Mouse (Mus musculus) hindbrain, postnatal 0 days (tissue): ENCODE measurements around the gene Olfr1392. TPM values are rescaled to one million over a fixed set of nuclear protein-coding genes. Genes with fewer than 3 reads are reported as not detected.
"Not testable (repeated sequence)": the region's sequence is repeated elsewhere in the genome, so short reads cannot be mapped to it uniquely, and the experiment has no call there.

ENCODE experiments used
- ATAC-seq: fragments of 200-750 bp; cut with Nextera tagmentation; 2 replicates; pipeline ENCODE4 v1.8.0; 2017; ENCODE audit warnings: mild to moderate bottlenecking, moderate TSS enrichment, moderate library complexity
- DNase-seq: peaks from one replicate; pipeline ENCODE4 v3.0.0-alpha.2; 2015; ENCODE audit warnings: low spot score
- H3K27ac ChIP-seq: fragments of 300-500 bp; sonication (generic); 2 replicates; pipeline ENCODE4 v1.5.1; 2014; ENCODE audit warnings: mild to moderate bottlenecking
- H3K27me3 ChIP-seq: fragments of 300-500 bp; sonication (generic); 2 replicates; pipeline ENCODE4 v1.6.1; 2014; ENCODE audit warnings: low read length, mixed read lengths; ENCODE audit not compliant: insufficient read depth
- H3K36me3 ChIP-seq: fragments of 300-500 bp; sonication (generic); 2 replicates; pipeline ENCODE4 v1.6.1; 2014; ENCODE audit warnings: low read length, mixed read lengths; ENCODE audit not compliant: insufficient read depth
- H3K4me1 ChIP-seq: fragments of 300-500 bp; sonication (generic); 2 replicates; pipeline ENCODE4 v1.6.1; 2014; ENCODE audit warnings: antibody characterized with exemption, low read length, mixed read lengths; ENCODE audit not compliant: insufficient read depth
- H3K4me2 ChIP-seq: fragments of 300-500 bp; sonication (generic); 2 replicates; pipeline ENCODE4 v1.6.1; 2014; ENCODE audit warnings: low read depth, mild to moderate bottlenecking, low read length, moderate library complexity, mixed read lengths
- H3K4me3 ChIP-seq: fragments of 300-500 bp; sonication (generic); 2 replicates; pipeline ENCODE4 v1.5.1; 2014; ENCODE audit warnings: low read length
- H3K9ac ChIP-seq: fragments of 300-500 bp; sonication (generic); replicated peaks from 2 replicates; pipeline ENCODE4 v1.6.1; 2014; ENCODE audit warnings: mild to moderate bottlenecking, low read length, moderate library complexity, mixed read lengths
- H3K9me3 ChIP-seq: fragments of 300-500 bp; sonication (generic); 2 replicates; pipeline ENCODE4 v1.6.1; 2016; ENCODE audit warnings: low read length, mixed read lengths
- CTCF ChIP-seq: IDR thresholded peaks from 2 replicates; pipeline ENCODE4 v1.5.1; 2016; ENCODE audit warnings: antibody characterized with exemption, control low read depth, low read depth
- WGBS: fragments of 180-500 bp; shearing (Covaris S2); extraction: QIAGEN DNeasy Blood & Tissue Kit; methylation state at CpG from one replicate; pipeline ENCODE4 v1.1.7; 2014; 5-methylcytosine and 5-hydroxymethylcytosine counted together
- polyA plus RNA-seq: library from polyadenylated mRNA; unstranded; fragments of >200 nt; fragmentation: Nextera tagmentation; extraction: Ambion mirVana; gene quantifications from 2 replicates; pipeline ENCODE4 v1.2.1, GENCODE M21; 2015
- total RNA-seq: library from RNA; depleted of rRNA; stranded (reverse); fragments of >200 nt; gene quantifications from 2 replicates; pipeline ENCODE4 v1.2.3, GENCODE M21; 2014

Gene Olfr1392
- total and polyA plus RNA-seq, 2 experiments from 2014 or later: not detected

DNA sequence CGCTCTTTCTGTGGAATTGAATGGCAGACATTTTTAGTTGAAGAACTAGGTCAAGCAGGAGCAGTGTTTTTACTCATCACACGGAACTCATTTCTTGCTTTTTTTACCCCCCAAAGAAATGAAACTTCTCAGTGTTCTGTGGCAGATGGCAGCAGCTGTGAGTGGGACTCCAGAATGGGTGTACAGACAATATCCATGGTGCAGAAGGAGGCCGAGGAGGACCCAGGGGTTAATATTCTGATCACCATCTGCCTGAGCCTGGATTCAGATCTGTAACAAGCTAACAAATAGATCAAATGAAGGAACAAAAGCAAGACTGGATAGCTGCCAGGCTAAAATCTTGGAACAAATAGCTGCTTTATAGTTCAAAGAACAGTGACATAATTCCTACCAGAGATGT, 7.7 kb downstream of the Olfr1392 start:
- H3K27me3 ChIP-seq: no peaks in the 10 kb centered on the region
- no peaks in the 10 kb centered on the region for H3K9me3 ChIP-seq
- no peak for TF ChIP-seq CTCF
- H3K4me3 ChIP-seq: no peak overlapping the region
- ATAC-seq (no peak), DNase-seq (no peak)
- no peak overlapping the region for H3K4me2 ChIP-seq
- 43% methylated on average over 3 of the region's 3 CpGs for WGBS
- no peaks in the 10 kb centered on the region for H3K36me3 ChIP-seq
- H3K9ac ChIP-seq: no peak overlapping the region
- H3K27ac ChIP-seq: no peak overlapping the region
- H3K4me1 ChIP-seq: no peaks in the 10 kb centered on the region

DNA sequence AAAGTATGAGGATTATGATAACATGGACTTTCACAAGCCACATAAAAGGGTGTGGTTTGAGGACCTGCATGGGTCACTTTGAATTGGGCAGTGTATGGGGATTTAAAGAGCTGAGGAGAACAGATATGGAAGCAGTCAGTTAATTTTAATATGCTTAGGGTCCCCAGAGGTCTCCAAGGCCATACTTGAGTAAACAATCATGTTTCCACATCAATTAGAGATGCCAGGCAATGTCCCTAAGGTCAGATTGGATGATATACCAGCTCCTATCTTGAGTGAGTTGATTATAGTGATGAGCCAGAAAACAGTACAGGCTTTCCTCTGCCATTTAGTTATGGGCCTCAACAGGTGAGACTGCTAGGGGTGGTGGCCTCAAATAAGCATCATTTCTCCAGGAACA, 19.4 kb downstream of the Olfr1392 start, which contains the start of gene Olfr10:
TSS of gene Olfr10 (plus strand) at position 301 of the 400 bp plus-strand sequence.
- ATAC-seq: no peak
- Histone ChIP-seq H3K9me3 (no peaks in the 10 kb centered on the region), H3K27me3 (no peaks in the 10 kb centered on the region)

DNA sequence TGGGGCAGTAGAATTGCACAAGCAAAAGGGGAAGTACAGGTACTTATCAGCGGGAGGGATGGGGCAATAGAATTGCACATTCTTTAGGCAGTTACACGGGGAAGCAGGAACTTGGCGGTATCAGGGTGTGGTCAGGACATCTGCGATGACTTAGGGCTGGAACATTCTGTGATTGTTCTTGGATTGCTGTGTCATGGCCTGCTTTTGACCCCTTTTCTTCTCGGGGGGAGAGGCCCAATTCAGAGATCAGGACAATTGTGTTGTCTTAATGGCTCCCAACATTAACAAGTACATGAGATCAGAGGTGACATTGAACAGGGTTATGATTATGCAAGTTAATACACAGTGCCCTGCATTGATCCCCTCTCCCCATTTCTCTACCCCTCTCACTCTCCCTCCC, 23.5 kb downstream of the Olfr1392 start:
- H3K4me1 ChIP-seq, H3K9me3 ChIP-seq, ATAC-seq, DNase-seq, H3K27me3 ChIP-seq, H3K4me3 ChIP-seq, H3K4me2 ChIP-seq, H3K9ac ChIP-seq, H3K36me3 ChIP-seq, H3K27ac ChIP-seq: not testable (repeated sequence)
- WGBS: 89% methylated on average over 5 of the region's 5 CpGs

More for the DNA sequence above, 19.4 kb downstream of the Olfr1392 start, which contains the start of gene Olfr10:
- no peaks in the 10 kb centered on the region for H3K36me3 ChIP-seq
- H3K4me3 ChIP-seq: no peak within 1 kb of the TSS
- H3K4me1 ChIP-seq: no peaks in the 10 kb centered on the region
- H3K27ac ChIP-seq: no peak within 1 kb of the TSS
- no peak within 1 kb of the TSS for H3K4me2 ChIP-seq
- DNase-seq: no peak
- H3K9ac ChIP-seq: no peak within 1 kb of the TSS
- TF ChIP-seq CTCF: no peak

DNA sequence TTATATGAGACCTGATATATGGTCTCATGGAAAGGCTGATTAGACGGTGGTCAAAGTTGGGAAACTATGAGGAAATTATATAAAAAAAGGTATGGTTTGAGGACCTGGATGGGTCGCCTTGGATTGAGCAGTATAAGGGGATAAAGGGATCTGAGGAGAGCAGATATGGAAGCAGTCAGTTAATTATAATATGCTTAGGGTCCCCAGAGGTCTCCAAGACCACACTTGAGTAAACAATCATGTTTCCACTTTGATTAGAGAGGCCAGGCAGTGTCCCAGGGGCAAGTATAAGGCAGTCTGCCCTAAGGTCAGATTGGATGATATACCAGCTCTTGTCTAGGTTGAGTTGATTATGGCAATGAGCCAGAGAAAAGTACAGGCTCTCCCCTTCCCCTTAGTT, 37.4 kb downstream of the Olfr1392 start, which contains the start of gene Olfr1391:
TSS of gene Olfr1391 (plus strand) at position 301 of the 400 bp plus-strand sequence.
- 76% methylated on average over 2 of the region's 2 CpGs for WGBS
- TF ChIP-seq CTCF: no peak

DNA sequence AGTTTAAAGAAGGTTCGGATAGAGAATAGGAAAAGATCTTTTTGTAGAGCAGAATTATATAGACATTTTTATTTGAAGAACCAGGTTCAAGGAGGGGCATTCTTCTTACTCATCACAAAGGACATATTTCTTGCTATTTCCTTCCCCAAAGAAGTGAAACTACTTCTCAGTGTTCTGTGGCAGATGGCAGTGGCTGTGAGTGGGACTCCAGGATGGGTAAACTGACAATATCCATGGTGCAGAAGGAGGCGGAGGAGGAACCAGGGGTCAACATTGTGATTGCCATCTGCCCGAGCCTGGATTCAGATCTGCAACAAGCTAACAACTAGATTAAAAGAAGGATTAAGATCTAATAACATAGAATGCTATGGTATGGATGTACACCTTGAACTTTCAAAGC, 41.6 kb downstream of the Olfr1392 start:
- no peak overlapping the region for H3K4me2 ChIP-seq
- H3K4me1 ChIP-seq: no peaks in the 10 kb centered on the region
- TF ChIP-seq CTCF: no peak
- no peak for DNase-seq
- H3K9me3 ChIP-seq: no peaks in the 10 kb centered on the region
- ATAC-seq: no peak
- H3K27ac ChIP-seq: no peak overlapping the region
- no peak overlapping the region for H3K9ac ChIP-seq
- no peaks in the 10 kb centered on the region for H3K36me3 ChIP-seq
- no peaks in the 10 kb centered on the region for H3K27me3 ChIP-seq
- no peak overlapping the region for H3K4me3 ChIP-seq
- 89% methylated on average over 3 of the region's 3 CpGs for WGBS

More for the DNA sequence above, 37.4 kb downstream of the Olfr1392 start, which contains the start of gene Olfr1391:
- Histone ChIP-seq H3K9ac (no peak within 1 kb of the TSS), H3K9me3 (no peaks in the 10 kb centered on the region), H3K4me3 (no peak within 1 kb of the TSS), H3K4me2 (no peak within 1 kb of the TSS), H3K4me1 (no peaks in the 10 kb centered on the region), H3K27me3 (no peaks in the 10 kb centered on the region), H3K36me3 (no peaks in the 10 kb centered on the region), H3K27ac (no peak within 1 kb of the TSS)
- no peak for ATAC-seq
- DNase-seq: no peak

DNA sequence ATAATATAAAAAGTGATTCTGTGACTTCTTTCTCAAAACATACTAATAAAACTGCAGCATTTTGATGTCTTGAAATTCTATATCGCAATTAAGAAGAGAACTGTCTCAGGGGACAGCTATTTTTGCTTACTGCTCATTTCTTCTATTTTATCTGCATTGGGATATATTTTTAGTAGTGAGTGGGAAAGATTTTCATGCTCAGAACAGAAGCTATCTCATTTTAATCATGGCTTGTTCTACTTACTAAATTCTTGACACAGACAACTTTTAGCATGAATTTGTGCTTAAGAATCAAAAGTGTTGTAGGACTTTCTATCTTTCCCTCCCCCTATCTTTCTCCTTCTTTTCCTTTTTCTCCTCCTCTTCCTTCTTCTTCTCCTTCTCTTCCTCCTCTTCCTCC, 44.6 kb downstream of the Olfr1392 start:
- no peak for TF ChIP-seq CTCF
- Histone ChIP-seq H3K4me2 (no peak overlapping the region), H3K4me3 (no peak overlapping the region), H3K27ac (no peak overlapping the region), H3K27me3 (no peaks in the 10 kb centered on the region), H3K9ac (no peak overlapping the region), H3K4me1 (no peaks in the 10 kb centered on the region), H3K36me3 (no peaks in the 10 kb centered on the region), H3K9me3 (no peaks in the 10 kb centered on the region)
- WGBS: 75% methylated on average over 1 of the region's 1 CpGs
- no peak for DNase-seq
- ATAC-seq: no peak

DNA sequence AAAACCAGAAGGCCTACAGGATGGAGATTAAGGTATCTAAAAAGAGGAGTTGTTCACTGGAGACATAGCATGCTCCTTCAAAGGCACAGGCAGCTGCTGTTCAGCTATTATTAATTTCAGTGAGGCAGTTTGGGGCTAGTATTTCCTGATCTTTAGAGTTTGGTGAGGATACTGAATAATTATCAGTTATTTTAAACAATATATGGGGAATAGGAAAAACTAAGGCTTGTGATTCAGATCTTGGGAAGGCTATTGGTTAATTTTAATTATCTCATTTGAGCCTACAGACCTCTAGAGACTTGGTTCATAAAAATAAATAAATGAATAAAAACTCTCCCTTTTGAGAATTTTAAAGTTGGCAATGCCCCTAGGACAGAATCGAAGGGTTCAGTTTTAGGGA, 49.8 kb downstream of the Olfr1392 start, which contains the start of gene Olfr1390:
TSS of gene Olfr1390 (plus strand) at position 301 of the 400 bp plus-strand sequence.
- DNase-seq (no peak), ATAC-seq (no peak)
- H3K36me3 ChIP-seq: no peaks in the 10 kb centered on the region
- no peak within 1 kb of the TSS for H3K27ac ChIP-seq
- H3K4me3 ChIP-seq: no peak within 1 kb of the TSS
- no peaks in the 10 kb centered on the region for H3K9me3 ChIP-seq
- H3K27me3 ChIP-seq: no peaks in the 10 kb centered on the region
- no peaks in the 10 kb centered on the region for H3K4me1 ChIP-seq
- H3K4me2 ChIP-seq: no peak within 1 kb of the TSS
- WGBS: 88% methylated on average over 1 of the region's 1 CpGs
- H3K9ac ChIP-seq: no peak within 1 kb of the TSS
- no peak for TF ChIP-seq CTCF
